Mouse (Mus musculus): Measurements from ENCODE around the gene Il18. TPM values are rescaled to one million over a fixed set of nuclear protein-coding genes. Genes with fewer than 3 reads are reported as not detected.

The Il18 gene
- total and polyA plus RNA-seq, 3 experiments: not detected

DNA sequence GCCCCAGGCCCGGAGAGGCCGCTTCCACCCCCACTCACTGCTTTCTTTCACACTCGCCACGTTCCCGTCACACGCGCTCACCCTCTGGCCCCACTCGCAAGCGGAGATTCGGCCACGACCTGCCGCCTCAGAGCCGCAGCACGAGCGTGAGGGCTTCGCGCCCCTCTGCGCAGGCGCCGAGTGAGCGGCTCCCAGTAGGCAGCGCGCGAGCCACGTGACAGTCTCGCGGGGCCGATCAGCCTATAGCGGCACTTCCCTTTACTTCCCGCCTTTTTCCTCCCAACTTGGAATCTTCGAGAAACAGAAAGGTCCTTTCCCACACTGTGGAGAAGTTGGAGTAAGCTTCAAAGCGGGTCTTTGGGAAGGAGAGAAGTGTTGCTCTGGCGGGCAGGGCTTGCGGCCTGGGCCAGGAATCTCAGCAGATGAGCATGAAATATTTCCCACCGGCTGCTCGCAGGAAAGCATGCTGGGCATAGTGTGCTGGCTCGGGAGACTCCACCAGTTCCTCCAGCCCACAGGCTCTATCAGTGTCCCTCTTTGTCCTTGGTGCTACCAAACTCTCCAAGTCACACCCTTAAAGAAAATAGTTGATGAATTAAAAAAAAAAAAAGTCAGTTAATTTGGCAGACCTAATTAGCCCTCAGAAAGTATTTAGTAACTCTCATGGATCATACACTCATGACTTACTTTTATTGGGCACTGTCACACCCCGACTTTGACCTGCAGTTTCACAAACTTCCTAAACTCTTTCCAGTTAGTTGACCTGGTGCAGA is 6.7 kb downstream of the Il18 start, which contains the start of gene Tex12:
Tex12 (minus strand) TSS at position 181 of the 773 bp plus-strand sequence.
- no peaks in the 10 kb centered on the region for H3K36me3 ChIP-seq (replicated peaks)
- H3K27me3 ChIP-seq (ENCODE audit: insufficient read depth, low read length): peaks cover 12% of the 10 kb centered on the region; the same call in 1 of the 2 replicates
- no peaks in the 10 kb centered on the region for H3K4me1 ChIP-seq (ENCODE audit: insufficient read depth, low read depth, low read length)
- DNase-seq (ENCODE audit: low spot score) (no peak), ATAC-seq (ENCODE audit: extremely low read depth, insufficient number of reproducible peaks, low FRiP score, poor library complexity, severe bottlenecking) (no peak)
- H3K4me3 ChIP-seq (ENCODE audit: low read depth, low read length): no peak within 1 kb of the TSS
- TF ChIP-seq POLR2AphosphoS5 (IDR thresholded peaks at IDR 0.05; ENCODE audit: insufficient replicate concordance, low read depth, low read length) (no peak), GATA2 (IDR thresholded peaks at IDR 0.05; ENCODE audit: borderline replicate concordance, low read depth, low read length) (no peak), GATA1 (IDR thresholded peaks at IDR 0.05; ENCODE audit: borderline replicate concordance, low read length) (no peak)
- no peaks in the 10 kb centered on the region for H3K9me3 ChIP-seq (replicated peaks)

- Histone ChIP-seq H3K9me3 (replicated peaks) (no peaks in the 10 kb centered on the region), H3K36me3 (replicated peaks) (no peaks in the 10 kb centered on the region), H3K4me1 (ENCODE audit: insufficient read depth, low read depth, low read length) (no peaks in the 10 kb centered on the region), H3K4me3 (ENCODE audit: low read depth, low read length) (no peak overlapping the region), H3K27me3 (ENCODE audit: insufficient read depth, low read length) (peaks cover 12% of the 10 kb centered on the region; the same call in 1 of the 2 replicates)
- ATAC-seq (ENCODE audit: extremely low read depth, insufficient number of reproducible peaks, low FRiP score, poor library complexity, severe bottlenecking) (no peak), DNase-seq (ENCODE audit: low spot score) (no peak)
- TF ChIP-seq GATA1 (IDR thresholded peaks at IDR 0.05; ENCODE audit: borderline replicate concordance, low read length) (no peak), CTCF (IDR thresholded peaks at IDR 0.05; ENCODE audit: low read depth, low read length) (no peak)
These were observed 7.3 kb downstream of the Il18 start for GRCm38 (mm10) chr9:50561918-50562360.

- no peak for TF ChIP-seq GATA1 (IDR thresholded peaks at IDR 0.05; ENCODE audit: borderline replicate concordance, low read length)
- H3K27me3 ChIP-seq (ENCODE audit: insufficient read depth, low read length): peaks cover 18% of the 10 kb centered on the region; the same call in 1 of the 2 replicates
- H3K9me3 ChIP-seq (replicated peaks): no peaks in the 10 kb centered on the region
- no peaks in the 10 kb centered on the region for H3K36me3 ChIP-seq (replicated peaks)
- ATAC-seq (ENCODE audit: extremely low read depth, insufficient number of reproducible peaks, low FRiP score, poor library complexity, severe bottlenecking): no peak
- H3K4me3 ChIP-seq (ENCODE audit: low read depth, low read length): no peak overlapping the region
- DNase-seq (ENCODE audit: low spot score): no peak
- H3K4me1 ChIP-seq (ENCODE audit: insufficient read depth, low read depth, low read length): no peaks in the 10 kb centered on the region
These were observed 10.5 kb downstream of the Il18 start for GRCm38 (mm10) chr9:50565173-50565572.

GRCm38 (mm10) chr9:50565940-50566339 is 11.3 kb downstream of the Il18 start:
- Histone ChIP-seq H3K4me1 (ENCODE audit: insufficient read depth, low read depth, low read length) (no peaks in the 10 kb centered on the region), H3K36me3 (replicated peaks) (no peaks in the 10 kb centered on the region), H3K4me3 (ENCODE audit: low read depth, low read length) (no peak overlapping the region), H3K27me3 (ENCODE audit: insufficient read depth, low read length) (peaks cover 15% of the 10 kb centered on the region; the same call in 1 of the 2 replicates), H3K9me3 (replicated peaks) (no peaks in the 10 kb centered on the region)
- TF ChIP-seq CTCF (IDR thresholded peaks at IDR 0.05; ENCODE audit: low read depth, low read length) (no peak), GATA1 (IDR thresholded peaks at IDR 0.05; ENCODE audit: borderline replicate concordance, low read length) (no peak), POLR2AphosphoS5 (IDR thresholded peaks at IDR 0.05; ENCODE audit: insufficient replicate concordance, low read depth, low read length) (no peak), TAL1 (conservative IDR thresholded peaks at IDR 0.05; ENCODE audit: low read depth, low read length) (no peak), GATA2 (IDR thresholded peaks at IDR 0.05; ENCODE audit: borderline replicate concordance, low read depth, low read length) (no peak)
- ATAC-seq (ENCODE audit: extremely low read depth, insufficient number of reproducible peaks, low FRiP score, poor library complexity, severe bottlenecking) (no peak), DNase-seq (ENCODE audit: low spot score) (no peak)

DNA sequence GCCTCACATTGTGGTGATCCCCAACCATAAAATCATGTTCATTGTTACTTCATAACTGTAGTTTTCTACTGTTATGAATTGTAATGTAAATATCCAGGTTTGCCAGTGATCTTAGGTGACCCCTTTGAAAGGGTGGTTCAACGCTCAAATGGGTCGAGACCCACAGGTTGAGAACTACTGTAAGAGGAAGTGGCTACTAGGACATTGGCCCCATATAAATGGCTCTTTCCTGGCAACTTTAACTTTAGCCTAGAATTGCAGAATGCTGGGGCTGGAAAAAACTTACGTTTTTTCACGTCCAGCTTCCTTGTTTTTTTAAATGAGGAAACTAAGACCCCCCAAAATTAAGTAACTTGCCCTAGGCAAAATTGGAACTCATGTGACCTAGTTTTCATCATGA is 12.7 kb downstream of the Il18 start:
- ATAC-seq (ENCODE audit: extremely low read depth, insufficient number of reproducible peaks, low FRiP score, poor library complexity, severe bottlenecking) (no peak), DNase-seq (ENCODE audit: low spot score) (no peak)
- H3K4me3 ChIP-seq (ENCODE audit: low read depth, low read length): no peak overlapping the region

GRCm38 (mm10) chr9:50567881-50568280 is 13.3 kb downstream of the Il18 start:
- ATAC-seq (ENCODE audit: extremely low read depth, insufficient number of reproducible peaks, low FRiP score, poor library complexity, severe bottlenecking) (no peak), DNase-seq (ENCODE audit: low spot score) (no peak)
- TF ChIP-seq CTCF (IDR thresholded peaks at IDR 0.05; ENCODE audit: low read depth, low read length) (no peak), GATA2 (IDR thresholded peaks at IDR 0.05; ENCODE audit: borderline replicate concordance, low read depth, low read length) (no peak), TAL1 (conservative IDR thresholded peaks at IDR 0.05; ENCODE audit: low read depth, low read length) (no peak), GATA1 (IDR thresholded peaks at IDR 0.05; ENCODE audit: borderline replicate concordance, low read length) (no peak), POLR2AphosphoS5 (IDR thresholded peaks at IDR 0.05; ENCODE audit: insufficient replicate concordance, low read depth, low read length) (no peak)
- Histone ChIP-seq H3K4me3 (ENCODE audit: low read depth, low read length) (no peak overlapping the region), H3K9me3 (replicated peaks) (no peaks in the 10 kb centered on the region), H3K4me1 (ENCODE audit: insufficient read depth, low read depth, low read length) (no peaks in the 10 kb centered on the region), H3K27me3 (ENCODE audit: insufficient read depth, low read length) (peaks cover 10% of the 10 kb centered on the region; the same call in 1 of the 2 replicates), H3K36me3 (replicated peaks) (no peaks in the 10 kb centered on the region)

More for the DNA sequence above, 12.7 kb downstream of the Il18 start:
- TF ChIP-seq POLR2AphosphoS5 (IDR thresholded peaks at IDR 0.05; ENCODE audit: insufficient replicate concordance, low read depth, low read length): no peak
- no peak for TF ChIP-seq CTCF (IDR thresholded peaks at IDR 0.05; ENCODE audit: low read depth, low read length)
- no peak for TF ChIP-seq GATA2 (IDR thresholded peaks at IDR 0.05; ENCODE audit: borderline replicate concordance, low read depth, low read length)
- no peak for TF ChIP-seq GATA1 (IDR thresholded peaks at IDR 0.05; ENCODE audit: borderline replicate concordance, low read length)
- TF ChIP-seq TAL1 (conservative IDR thresholded peaks at IDR 0.05; ENCODE audit: low read depth, low read length): no peak
- Histone ChIP-seq H3K4me1 (ENCODE audit: insufficient read depth, low read depth, low read length) (no peaks in the 10 kb centered on the region), H3K27me3 (ENCODE audit: insufficient read depth, low read length) (peaks cover 10% of the 10 kb centered on the region; the same call in 1 of the 2 replicates), H3K9me3 (replicated peaks) (no peaks in the 10 kb centered on the region), H3K36me3 (replicated peaks) (no peaks in the 10 kb centered on the region)
